Mouse (Mus musculus): ENCODE measurements around the gene Rpl37a.

Gene Rpl37a

DNA sequence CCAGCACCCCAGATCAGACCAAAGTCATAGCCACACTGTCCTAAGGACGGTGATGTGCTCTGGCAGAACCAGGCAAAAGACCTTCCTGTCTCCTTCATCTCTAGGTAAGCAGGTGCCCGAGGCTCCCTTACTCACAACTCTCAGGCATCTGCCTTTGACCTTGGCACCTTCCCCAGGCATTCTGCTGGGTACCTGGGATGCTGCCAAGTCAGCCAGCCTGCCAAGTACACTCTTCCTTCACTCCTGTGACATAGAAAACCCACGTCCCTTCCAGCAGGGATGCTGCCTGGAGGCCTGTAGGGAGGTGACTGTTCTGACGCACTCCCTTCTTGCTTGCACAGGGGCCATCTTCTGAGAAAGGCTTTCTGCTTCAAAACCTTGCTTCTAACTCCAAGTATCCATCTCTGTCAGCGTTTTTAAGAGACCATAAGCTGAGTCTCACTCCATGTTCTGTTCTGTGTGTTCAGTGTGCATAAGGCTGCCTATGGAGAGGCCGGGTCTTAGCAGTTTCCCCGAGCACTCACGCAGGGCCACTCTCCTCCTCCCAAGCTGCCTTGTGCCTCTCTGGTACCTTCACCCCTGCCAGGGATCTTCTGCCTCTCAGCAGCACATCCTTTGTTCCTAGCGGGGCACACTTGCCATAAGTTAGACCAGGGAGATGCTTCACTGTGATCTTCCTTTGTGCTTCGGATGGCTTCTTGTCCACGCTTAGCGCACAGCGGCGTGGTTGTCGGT is 28.0 kb downstream of the Rpl37a start:
- no peak for DNase-seq

DNA sequence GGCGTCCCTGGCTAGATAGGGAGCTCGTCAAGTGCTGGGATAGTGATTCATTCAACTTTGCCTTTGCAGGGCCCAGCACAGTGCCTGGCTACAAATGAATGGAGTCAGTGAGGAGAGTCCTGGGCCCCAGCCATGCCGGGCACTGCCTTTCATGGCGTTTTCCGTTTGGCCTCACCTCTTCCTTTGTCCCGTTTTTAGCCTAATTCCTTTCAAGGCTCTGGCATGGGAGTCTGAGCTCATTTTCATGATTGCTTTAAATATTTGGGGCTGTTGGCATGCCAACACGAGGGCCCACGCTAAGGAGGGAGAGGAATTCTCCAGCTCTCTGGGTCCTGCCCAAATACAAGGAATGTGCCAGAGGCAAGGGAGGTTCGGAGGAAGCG is 28.6 kb downstream of the Rpl37a start:
- DNase-seq, result no peak

DNA sequence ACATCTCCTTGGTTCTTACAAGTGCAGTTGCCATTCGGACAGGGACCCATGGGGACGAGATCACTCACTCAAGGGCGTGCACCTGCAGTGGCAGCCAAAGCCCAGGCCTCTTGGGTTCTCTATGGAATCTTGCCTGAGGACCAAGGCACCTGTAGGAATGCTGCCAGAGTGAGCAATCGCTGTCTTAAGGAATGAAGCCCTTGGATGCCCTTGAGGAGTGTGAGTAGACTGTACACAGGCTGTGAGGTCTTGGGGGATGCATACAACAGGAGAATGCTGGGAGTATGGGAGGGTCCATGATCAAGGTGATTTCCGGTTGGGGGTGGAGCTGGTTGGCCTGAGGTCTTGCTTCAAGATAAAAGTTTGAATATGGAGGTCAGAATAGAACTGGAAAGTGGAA is 30.3 kb downstream of the Rpl37a start:
- DNase-seq, result no peak

DNA sequence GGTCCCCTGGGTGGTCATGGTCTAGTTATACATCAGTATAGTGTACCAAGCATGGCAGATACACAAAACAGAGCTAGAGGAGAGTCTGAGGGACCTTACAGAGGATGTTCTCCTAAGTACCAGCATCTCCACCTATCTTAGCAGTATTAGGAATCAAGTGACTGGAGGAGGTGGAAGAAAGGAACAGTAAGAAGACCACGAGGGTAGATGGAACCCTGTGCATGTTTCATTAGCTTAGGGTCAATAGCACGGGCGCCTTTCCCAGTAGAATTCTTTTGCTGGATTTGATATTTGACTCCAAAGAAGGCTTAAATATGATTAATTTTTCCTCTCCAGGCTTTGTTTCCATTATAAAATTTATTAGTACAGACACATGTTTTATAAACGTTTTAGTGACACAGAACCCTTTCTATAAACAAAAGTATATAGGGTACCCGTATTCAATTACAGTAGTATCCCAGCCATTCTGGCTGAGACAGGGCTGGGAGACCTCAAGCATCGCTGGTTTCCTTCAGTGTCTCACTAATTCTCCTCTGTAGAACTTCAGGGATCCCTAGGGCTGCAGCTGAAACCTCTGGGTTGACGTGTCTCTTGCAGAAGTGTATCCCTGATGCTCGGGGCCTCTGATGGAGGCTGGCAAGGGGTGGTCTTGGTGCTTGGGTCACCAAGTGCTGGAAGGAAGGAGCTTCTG is 33.9 kb downstream of the Rpl37a start:
- no peak for DNase-seq

DNA sequence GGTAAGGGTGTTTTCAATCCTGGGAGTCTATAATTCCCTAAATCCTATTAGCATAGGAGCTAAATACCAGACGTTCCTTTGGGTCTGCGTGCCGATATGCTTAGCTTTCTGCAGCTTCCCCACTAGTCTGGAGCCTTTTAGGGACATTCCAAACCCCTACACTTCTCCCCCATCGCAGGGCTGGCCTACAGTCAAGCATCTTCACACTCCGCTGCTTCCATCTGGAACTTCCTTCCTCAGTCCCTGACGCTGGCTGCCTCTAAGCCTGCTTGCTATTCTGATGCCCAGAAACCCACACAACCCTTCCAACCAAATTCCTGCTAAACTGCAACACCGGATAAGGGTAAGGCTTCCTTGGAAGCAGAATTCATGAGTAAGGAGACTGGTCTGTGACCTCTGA is 35.3 kb downstream of the Rpl37a start:
- no peak for DNase-seq

DNA sequence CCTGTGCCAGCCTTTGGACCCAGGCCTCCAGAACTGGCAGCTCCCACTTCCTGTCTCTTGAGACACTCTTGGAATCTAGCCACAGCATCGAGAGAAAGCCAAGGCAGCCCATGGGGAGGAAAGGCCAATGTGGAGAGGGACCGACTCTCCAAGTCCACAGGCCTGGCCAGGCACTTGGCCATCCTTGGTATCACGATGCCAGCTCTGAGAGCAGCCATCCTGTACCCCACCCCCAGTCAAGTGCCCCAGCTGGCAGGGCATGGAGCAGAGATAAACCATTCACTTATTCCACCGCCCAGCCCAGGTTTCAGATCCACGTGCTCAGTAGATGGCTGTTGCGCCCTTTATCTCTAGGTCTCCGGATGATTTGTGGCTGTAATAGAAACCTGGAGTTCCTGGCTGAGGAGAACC is 40.3 kb downstream of the Rpl37a start:
- DNase-seq, result no peak

DNA sequence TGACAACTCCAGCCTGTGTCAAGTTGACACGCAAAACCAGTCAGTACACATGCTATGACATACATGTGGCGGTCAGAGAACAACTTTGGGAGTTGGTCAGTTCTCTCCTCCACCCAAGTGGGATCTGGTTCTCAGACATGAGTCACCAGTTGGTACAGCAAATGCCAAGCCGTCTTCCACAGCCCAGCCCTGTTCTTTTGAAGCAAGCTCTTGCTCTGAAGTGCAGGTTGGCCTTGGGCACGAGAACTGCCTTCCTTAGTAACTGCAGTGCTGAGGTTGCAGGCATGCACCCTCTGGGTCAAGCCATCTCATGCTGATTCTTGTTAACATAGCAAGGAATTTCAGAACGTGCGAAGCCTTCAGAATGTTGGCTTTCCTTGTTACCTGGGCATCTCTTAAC is 42.1 kb downstream of the Rpl37a start:
- DNase-seq, result no peak

DNA sequence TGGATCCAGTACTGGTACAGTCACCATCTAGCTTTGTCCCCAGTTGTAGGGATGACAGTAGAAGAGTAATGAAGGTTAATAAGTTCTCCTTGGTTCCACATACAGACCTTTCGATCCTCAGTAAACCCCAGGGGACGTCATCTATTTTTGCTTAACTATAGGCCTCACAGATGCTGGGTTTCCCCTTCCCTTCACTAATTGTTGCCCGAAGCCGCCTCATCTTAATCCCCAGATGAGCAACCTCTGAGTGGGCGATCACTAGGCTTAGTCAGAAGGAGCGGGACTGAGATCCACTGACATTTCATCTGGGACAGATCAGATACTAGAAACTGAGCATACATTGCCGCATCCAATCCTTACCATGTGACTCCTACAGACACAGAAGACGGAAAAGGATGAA is 44.1 kb downstream of the Rpl37a start:
- no peak for DNase-seq

DNA sequence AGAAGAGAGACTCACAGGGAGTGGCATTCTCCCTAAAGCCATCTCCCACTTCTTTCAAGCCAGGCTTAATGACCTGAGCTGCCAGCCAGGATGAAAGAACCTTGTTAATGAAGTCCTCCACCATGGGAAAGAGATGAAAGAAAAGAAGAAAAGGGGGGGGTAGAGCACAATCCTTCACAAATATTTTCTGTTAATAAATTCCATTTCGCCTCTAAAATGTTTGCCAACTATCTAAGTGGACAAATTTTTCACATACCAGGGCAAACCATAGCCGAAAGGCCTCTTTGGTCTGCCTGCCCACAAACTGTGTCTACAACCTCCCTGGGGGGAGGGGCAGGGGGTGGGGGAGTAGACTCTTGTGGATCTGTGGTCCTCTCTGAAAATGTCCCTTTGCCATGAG is 44.7 kb downstream of the Rpl37a start:
- no peak for DNase-seq

DNA sequence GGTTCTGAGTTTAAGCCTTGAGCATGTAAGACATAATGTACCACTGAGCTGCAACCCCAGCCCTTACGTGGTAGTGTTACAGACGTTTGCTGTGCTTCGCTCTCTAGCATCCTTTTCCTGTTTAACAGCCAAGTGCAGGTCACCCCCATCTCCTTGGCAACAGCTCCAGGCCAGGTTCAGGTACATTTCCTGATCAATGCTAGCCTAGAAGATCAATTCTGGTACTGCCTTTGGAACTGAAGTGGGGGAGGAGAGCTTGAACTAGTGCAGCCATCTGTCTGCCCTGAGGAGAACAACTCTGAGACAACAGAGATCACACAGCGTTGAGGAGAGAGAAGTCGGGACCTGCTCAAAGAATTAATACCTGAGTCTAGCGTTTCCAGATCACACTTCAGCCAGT is 48.7 kb downstream of the Rpl37a start:
- no peak for DNase-seq
